Mouse (Mus musculus) ZHBTc4 (cell line): ENCODE measurements at regions not wholly inside any gene's neighbourhood (a gene's known extent, or its start where the extent isn't known, plus 50 kb on each side); places are given as distances from the start of the nearest gene placed in this dataset.

ENCODE experiments used
- DNase-seq: peaks from one replicate; pipeline ENCODE4 v3.0.0-alpha.2; 2011; ENCODE audit warnings: low read depth, low spot score

DNA sequence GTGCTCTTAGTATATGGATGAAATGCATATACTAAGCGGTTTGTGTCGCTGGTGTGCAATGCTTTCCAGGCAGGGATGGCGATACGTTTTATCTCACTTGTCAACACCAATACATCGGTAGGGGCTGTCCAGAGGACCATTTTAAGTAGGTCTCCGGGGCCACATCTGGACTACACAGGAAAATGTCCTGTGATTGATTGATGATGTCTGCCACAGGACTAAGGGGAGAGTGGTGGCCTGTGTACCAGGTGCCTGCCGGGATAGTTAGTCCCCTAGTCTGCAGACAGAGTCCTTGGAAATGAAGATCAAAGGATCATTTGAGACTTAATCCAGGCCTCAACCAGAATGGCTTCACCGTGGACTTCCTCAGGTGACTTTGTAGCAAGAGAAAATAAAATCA lies 460.6 kb downstream of the Bnc2 start:
- no peak for DNase-seq

- no peak for DNase-seq
Observed at GRCm38 (mm10) chr4:84218961-84219360, 456.1 kb downstream of the Bnc2 start.

GRCm38 (mm10) chr4:84222057-84222717 lies 452.9 kb downstream of the Bnc2 start:
- peak; percentile 20 for DNase-seq

DNA sequence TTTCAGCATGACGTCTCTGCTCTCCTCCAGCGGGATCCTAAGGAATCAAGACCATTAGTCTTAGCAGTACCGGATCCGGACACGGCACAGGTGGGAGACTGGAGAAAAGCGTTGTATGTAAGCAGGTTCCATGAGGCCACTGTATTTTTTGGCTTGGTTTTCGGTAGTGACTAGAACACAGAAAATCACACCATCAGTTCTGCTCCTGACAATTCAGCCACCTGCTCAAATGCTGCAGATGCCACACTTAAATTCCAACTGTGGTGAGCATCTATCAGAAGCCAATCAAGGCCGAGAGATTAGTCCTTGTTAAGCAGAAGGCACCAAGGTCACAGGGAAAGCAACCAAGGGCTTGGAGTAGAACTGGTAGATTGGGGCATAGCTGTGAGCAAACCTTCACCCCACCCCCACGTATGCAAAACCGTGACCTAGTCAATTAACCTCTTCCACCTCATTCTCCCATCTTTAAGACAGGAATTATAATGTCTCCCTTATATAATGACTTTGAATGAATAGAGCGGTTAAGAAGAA lies 452.2 kb downstream of the Bnc2 start:
- peak; percentile 59 for DNase-seq

DNA sequence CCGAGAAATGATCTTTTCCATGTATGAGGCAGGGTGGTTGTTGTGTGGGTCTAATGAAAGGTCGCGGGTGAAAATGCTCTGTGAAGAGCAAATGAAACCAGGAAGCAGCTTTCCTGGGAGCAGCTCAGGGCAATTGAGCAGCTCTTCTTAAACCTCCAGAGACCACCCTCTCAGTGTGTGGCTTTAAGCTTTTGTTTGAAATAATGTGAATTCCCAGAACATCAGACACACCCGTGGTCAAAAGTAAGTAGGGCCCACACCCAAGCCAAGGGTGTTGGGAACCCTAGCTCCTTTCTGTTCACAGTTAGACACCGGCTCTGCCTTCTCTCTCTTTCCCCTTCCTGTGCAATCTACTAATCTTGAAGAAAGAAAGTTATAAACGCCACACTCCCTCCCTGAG lies 450.5 kb downstream of the Bnc2 start:
- peak; percentile 91 for DNase-seq
